Mouse (Mus musculus) ES-Bruce4 (cell line): ENCODE data around the gene Dvl1.

ENCODE experiments used
- CTCF ChIP-seq: IDR thresholded peaks from one replicate; pipeline ENCODE4 v1.8.1; 2011; ENCODE audit warnings: low read depth, low read length
- POLR2A ChIP-seq: IDR thresholded peaks from one replicate; pipeline ENCODE4 v1.8.1; 2011; ENCODE audit warnings: low read length; ENCODE audit not compliant: insufficient read depth

DNA sequence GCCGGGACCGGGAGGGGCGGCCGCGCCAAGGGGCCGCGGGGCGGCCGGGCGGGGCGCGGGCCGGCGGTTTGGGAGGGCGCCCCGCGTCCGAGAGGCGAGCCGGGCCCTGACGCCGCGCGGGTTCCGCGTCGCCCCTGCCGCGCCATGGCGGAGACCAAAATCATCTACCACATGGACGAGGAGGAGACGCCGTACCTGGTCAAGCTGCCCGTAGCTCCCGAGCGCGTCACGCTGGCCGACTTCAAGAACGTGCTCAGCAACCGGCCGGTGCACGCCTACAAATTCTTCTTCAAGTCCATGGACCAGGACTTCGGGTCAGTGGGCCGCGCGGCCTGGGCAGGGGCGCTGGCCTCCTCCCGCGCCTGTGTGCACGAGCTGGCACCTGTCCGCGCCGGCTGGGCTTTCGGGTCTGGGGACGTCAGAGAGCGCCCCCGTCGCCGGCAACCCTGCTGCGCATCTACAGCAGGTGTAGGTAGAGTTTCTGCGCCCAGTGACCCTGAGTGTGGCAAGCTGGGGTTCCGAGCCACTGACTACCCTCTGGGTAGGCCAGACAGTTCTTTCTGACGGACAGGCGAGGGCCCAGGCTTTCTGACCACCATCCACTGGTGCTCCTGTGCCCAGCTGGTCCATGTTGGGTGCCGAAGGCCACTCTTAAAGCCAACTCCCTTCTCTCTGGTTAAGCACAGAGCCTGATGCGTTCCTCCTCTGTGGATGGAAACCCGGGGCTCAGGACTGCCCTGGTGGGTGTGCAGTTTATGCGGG is 570 bp downstream of the Dvl1 start:
- TF ChIP-seq POLR2A: no peak
- no peak for TF ChIP-seq CTCF
